Mouse (Mus musculus) heart, postnatal 36 days (tissue): ENCODE measurements at regions not wholly inside any gene's neighbourhood (a gene's known extent, or its start where the extent isn't known, plus 50 kb on each side); places are given as distances from the start of the nearest gene placed in this dataset.

Experiments used
- DNase-seq, 2 experiments: peaks; one replicate each; pipeline ENCODE4 v3.0.0; 2021 to 2022
- intact Hi-C: fragments of 180-260 bp; cut with DNase I; formaldehyde crosslinking; loops from one replicate; pipeline ENCODE4 v1.15.1; 2025

DNA sequence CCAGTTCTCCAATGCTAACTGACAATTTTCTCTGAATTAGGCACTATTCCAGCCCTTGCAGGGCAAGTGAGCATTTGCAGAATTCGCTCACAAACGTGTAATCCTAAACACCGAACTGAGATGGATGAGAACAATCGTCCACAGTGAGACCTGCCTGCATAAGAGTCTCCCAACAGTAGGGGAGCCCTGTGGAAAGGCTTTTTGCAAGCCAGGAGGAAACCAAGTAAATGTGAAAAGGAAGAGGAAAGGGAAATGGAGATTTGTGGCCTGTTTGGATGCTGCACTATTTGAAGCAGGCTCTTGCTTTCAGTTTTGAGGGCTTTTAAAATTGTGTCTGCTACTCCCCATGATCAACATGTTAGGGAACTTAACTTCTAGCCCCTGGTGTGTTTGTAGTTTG lies 470.9 kb upstream of the A830018L16Rik start:
- no peak for DNase-seq
- intact Hi-C loops = no loop called here
